Comparison of ENCODE assay signal across 27 mouse cellular contexts in genomic region chr4:102495001-102495400, GRCm38 (mm10).
DNase-seq lines count a peak whose midpoint lies in the region; ATAC-seq and TF ChIP-seq lines count a peak whose summit lies in the region.
"Had no signal": no experiment of that assay in that cellular context is flagged by ENCODE, and none has a peak within 500 bp of the region (broad histone marks: within the 10 kb centered on the region; RNA-seq: fewer than 3 reads in every experiment).

No protein-coding gene starts in this region.

- 66% methylated on average over 5 of the region's 5 CpGs for WGBS in forebrain, embryonic 16.5 days
- WGBS in forebrain, embryonic 14.5 days, result 77% methylated on average over 5 of the region's 5 CpGs
- 55% methylated on average over 5 of the region's 5 CpGs for WGBS in kidney, adult 2 months
- 60% methylated on average over 5 of the region's 5 CpGs for WGBS in kidney, embryonic 16.5 days
- 60% methylated on average over 5 of the region's 5 CpGs for WGBS in spleen, adult 2 months

- H3K27ac ChIP-seq in forebrain, embryonic 16.5 days (ENCODE audit: low read length), result peak overlapping the region; percentile 33
- H3K27ac ChIP-seq in forebrain, embryonic 14.5 days (ENCODE audit: low read depth, low read length), result no peak overlapping the region
- peak overlapping the region; percentile 35; the same call in 1 of the 2 replicates for H3K27ac ChIP-seq in kidney, adult 2 months (ENCODE audit: insufficient read depth, low read depth, low read length)
- H3K27ac ChIP-seq in kidney, embryonic 16.5 days (ENCODE audit: low read length), result no peak overlapping the region
- peak overlapping the region; percentile 17; the same call in 1 of the 2 replicates for H3K27ac ChIP-seq in spleen, adult 2 months (ENCODE audit: insufficient read depth, low read length)
- H3K27ac ChIP-seq: embryonic facial prominence, embryonic 12.5 days; forebrain, embryonic 13.5 days; hindbrain, embryonic 13.5 days; kidney, postnatal 0 days; neural tube, embryonic 13.5 days had no signal

- TF ChIP-seq POLR2A in kidney, adult 2 months (IDR thresholded peaks at IDR 0.05; ENCODE audit: low read depth, low read length), result no peak
- TF ChIP-seq POLR2A in spleen, adult 2 months (IDR thresholded peaks at IDR 0.05; ENCODE audit: low read depth, low read length), result no peak

- H3K4me3 ChIP-seq in forebrain, embryonic 16.5 days (replicated peaks; ENCODE audit: low read length), result no peak overlapping the region
- no peak overlapping the region for H3K4me3 ChIP-seq in forebrain, embryonic 14.5 days (ENCODE audit: low read depth, low read length)
- H3K4me3 ChIP-seq in kidney, adult 2 months (ENCODE audit: insufficient read depth, low read depth, low read length), result no peak overlapping the region
- H3K4me3 ChIP-seq in kidney, embryonic 16.5 days (ENCODE audit: low read length), result no peak overlapping the region
- H3K4me3 ChIP-seq in spleen, adult 2 months (ENCODE audit: extremely low read depth, insufficient read depth, insufficient read length), result no peak overlapping the region
- H3K4me3 ChIP-seq: embryonic facial prominence, embryonic 12.5 days; forebrain, embryonic 13.5 days; hindbrain, embryonic 13.5 days; myocyte; neural tube, embryonic 13.5 days had no signal

- no peaks in the 10 kb centered on the region for H3K27me3 ChIP-seq in forebrain, embryonic 16.5 days (replicated peaks; ENCODE audit: control insufficient read depth, insufficient read depth, low read length)
- H3K27me3 ChIP-seq in forebrain, embryonic 14.5 days (replicated peaks; ENCODE audit: control insufficient read depth, insufficient read depth, low read length), result no peaks in the 10 kb centered on the region
- H3K27me3 ChIP-seq in kidney, adult 2 months (replicated peaks; ENCODE audit: control insufficient read depth, insufficient read depth, low read length), result no peaks in the 10 kb centered on the region
- H3K27me3 ChIP-seq in kidney, embryonic 16.5 days (ENCODE audit: insufficient read depth, low read length), result no peaks in the 10 kb centered on the region
- no peaks in the 10 kb centered on the region for H3K27me3 ChIP-seq in spleen, adult 2 months (ENCODE audit: control insufficient read depth, insufficient read depth, low read length)
- H3K27me3 ChIP-seq: embryonic facial prominence, embryonic 12.5 days; forebrain, embryonic 13.5 days; hindbrain, embryonic 13.5 days; neural tube, embryonic 13.5 days; Patski had no signal

- no peak for TF ChIP-seq CTCF in kidney, adult 2 months (conservative IDR thresholded peaks at IDR 0.05; ENCODE audit: insufficient read depth, insufficient read length, low read depth, low read length)
- no peak for TF ChIP-seq CTCF in spleen, adult 2 months (IDR thresholded peaks at IDR 0.05; ENCODE audit: extremely low read depth, insufficient read depth, insufficient read length, insufficient replicate concordance)

- no peak for DNase-seq in forebrain, embryonic 14.5 days (ENCODE audit: low spot score)
- no peak for DNase-seq in kidney, adult 2 months
- DNase-seq in spleen, adult 2 months (ENCODE audit: low read depth in 1 of 2, low spot score in 2 of 2), result no peak
- no peak for DNase-seq in spleen, postnatal 14 days (ENCODE audit: low spot score in 2 of 2)
- DNase-seq in frontal cortex, postnatal 10 days (ENCODE audit: low spot score in 2 of 2), result no peak
- no peak for DNase-seq in cerebellum, postnatal 36 days
- DNase-seq: adrenal gland, adult 2 months; cerebellum, adult 11-12 months; cerebellum, postnatal 10 days; heart, postnatal 36 days; kidney, adult 11 months; liver, postnatal 0 days; lung, postnatal 14 days; retina, postnatal 1 day; right cerebral cortex, postnatal 25 days; thymus, adult 18-20 months; thymus, postnatal 4 days had no signal

- ATAC-seq in forebrain, embryonic 16.5 days, result no peak
- no peak for ATAC-seq in forebrain, embryonic 14.5 days
- ATAC-seq in kidney, embryonic 16.5 days (ENCODE audit: low FRiP score, low TSS enrichment), result no peak
- ATAC-seq: Patski had no signal

- H3K9ac ChIP-seq in forebrain, embryonic 16.5 days (replicated peaks; ENCODE audit: low read depth, low read length), result no peak overlapping the region
- no peak overlapping the region for H3K9ac ChIP-seq in forebrain, embryonic 14.5 days (ENCODE audit: low read length)
- H3K9ac ChIP-seq in kidney, embryonic 16.5 days (replicated peaks; ENCODE audit: low read length), result no peak overlapping the region
- H3K9ac ChIP-seq: embryonic facial prominence, embryonic 12.5 days; forebrain, embryonic 13.5 days; hindbrain, embryonic 13.5 days; liver, postnatal 0 days; neural tube, embryonic 13.5 days had no signal

- peaks cover 24% of the 10 kb centered on the region for H3K4me1 ChIP-seq in forebrain, embryonic 16.5 days (replicated peaks; ENCODE audit: control insufficient read depth, insufficient read depth, low read length)
- H3K4me1 ChIP-seq in forebrain, embryonic 14.5 days (ENCODE audit: control insufficient read depth, insufficient read depth, low read length), result peaks cover 5% of the 10 kb centered on the region; the same call in 1 of the 2 replicates
- no peaks in the 10 kb centered on the region for H3K4me1 ChIP-seq in kidney, adult 2 months (ENCODE audit: control insufficient read depth, insufficient read depth, low read length)
- no peaks in the 10 kb centered on the region; the same call in 1 of the 2 replicates for H3K4me1 ChIP-seq in kidney, embryonic 16.5 days (ENCODE audit: insufficient read depth, low read length)
- H3K4me1 ChIP-seq in spleen, adult 2 months (ENCODE audit: control insufficient read depth, insufficient read depth, insufficient read length), result peaks cover 2% of the 10 kb centered on the region; the same call in 1 of the 2 replicates

- no peaks in the 10 kb centered on the region for H3K36me3 ChIP-seq in forebrain, embryonic 16.5 days (ENCODE audit: control insufficient read depth, insufficient read depth)
- no peaks in the 10 kb centered on the region for H3K36me3 ChIP-seq in forebrain, embryonic 14.5 days (ENCODE audit: control insufficient read depth, insufficient read depth, low read length)
- no peaks in the 10 kb centered on the region for H3K36me3 ChIP-seq in kidney, adult 2 months (ENCODE audit: control insufficient read depth, insufficient read depth, low read length)
- H3K36me3 ChIP-seq in kidney, embryonic 16.5 days (ENCODE audit: insufficient read depth, low read length), result no peaks in the 10 kb centered on the region
- no peaks in the 10 kb centered on the region for H3K36me3 ChIP-seq in spleen, adult 2 months (ENCODE audit: control insufficient read depth, insufficient read depth, low read length)
- H3K36me3 ChIP-seq: embryonic facial prominence, embryonic 12.5 days; hindbrain, embryonic 13.5 days; neural tube, embryonic 13.5 days had no signal

- H3K4me2 ChIP-seq in forebrain, embryonic 16.5 days (ENCODE audit: low read length), result no peak overlapping the region
- no peak overlapping the region for H3K4me2 ChIP-seq in forebrain, embryonic 14.5 days (ENCODE audit: low read length)
- H3K4me2 ChIP-seq in kidney, embryonic 16.5 days (replicated peaks; ENCODE audit: low read depth, low read length), result no peak overlapping the region
- H3K4me2 ChIP-seq: embryonic facial prominence, embryonic 12.5 days; forebrain, embryonic 13.5 days; hindbrain, embryonic 13.5 days; liver, embryonic 11.5 days; neural tube, embryonic 13.5 days had no signal

- H3K9me3 ChIP-seq in forebrain, embryonic 16.5 days (ENCODE audit: control insufficient read depth, low read length), result no peaks in the 10 kb centered on the region
- H3K9me3 ChIP-seq in forebrain, embryonic 14.5 days (replicated peaks; ENCODE audit: control insufficient read depth, low read length), result no peaks in the 10 kb centered on the region
- H3K9me3 ChIP-seq in kidney, embryonic 16.5 days (ENCODE audit: low read length), result no peaks in the 10 kb centered on the region
- H3K9me3 ChIP-seq: embryonic facial prominence, embryonic 12.5 days; forebrain, embryonic 13.5 days; hindbrain, embryonic 13.5 days; neural tube, embryonic 13.5 days had no signal

Comparison
In these comparisons a context has a peak if more than half of its experiments do, and no peak if none do; other contexts are left out.
1. H3K27ac ChIP-seq: peak in forebrain, embryonic 16.5 days (single experiment), kidney, adult 2 months (single experiment) and spleen, adult 2 months (single experiment); none in forebrain, embryonic 14.5 days (single experiment) and kidney, embryonic 16.5 days (single experiment).